Mouse (Mus musculus) spleen, postnatal 10 days (tissue): ENCODE results near the gene Prox2.
A peak's percentile ranks its signal among the peaks of the same experiment; 100 is the strongest.
"Not testable (repeated sequence)": the region's sequence is repeated elsewhere in the genome, so short reads cannot be mapped to it uniquely, and the experiment has no call there.

Experiments used
- DNase-seq, 2 experiments: peaks; one replicate each; pipeline ENCODE4 v3.0.0; 2021 to 2022; ENCODE audit warnings: low spot score in 2 of 2

Gene Prox2

DNA sequence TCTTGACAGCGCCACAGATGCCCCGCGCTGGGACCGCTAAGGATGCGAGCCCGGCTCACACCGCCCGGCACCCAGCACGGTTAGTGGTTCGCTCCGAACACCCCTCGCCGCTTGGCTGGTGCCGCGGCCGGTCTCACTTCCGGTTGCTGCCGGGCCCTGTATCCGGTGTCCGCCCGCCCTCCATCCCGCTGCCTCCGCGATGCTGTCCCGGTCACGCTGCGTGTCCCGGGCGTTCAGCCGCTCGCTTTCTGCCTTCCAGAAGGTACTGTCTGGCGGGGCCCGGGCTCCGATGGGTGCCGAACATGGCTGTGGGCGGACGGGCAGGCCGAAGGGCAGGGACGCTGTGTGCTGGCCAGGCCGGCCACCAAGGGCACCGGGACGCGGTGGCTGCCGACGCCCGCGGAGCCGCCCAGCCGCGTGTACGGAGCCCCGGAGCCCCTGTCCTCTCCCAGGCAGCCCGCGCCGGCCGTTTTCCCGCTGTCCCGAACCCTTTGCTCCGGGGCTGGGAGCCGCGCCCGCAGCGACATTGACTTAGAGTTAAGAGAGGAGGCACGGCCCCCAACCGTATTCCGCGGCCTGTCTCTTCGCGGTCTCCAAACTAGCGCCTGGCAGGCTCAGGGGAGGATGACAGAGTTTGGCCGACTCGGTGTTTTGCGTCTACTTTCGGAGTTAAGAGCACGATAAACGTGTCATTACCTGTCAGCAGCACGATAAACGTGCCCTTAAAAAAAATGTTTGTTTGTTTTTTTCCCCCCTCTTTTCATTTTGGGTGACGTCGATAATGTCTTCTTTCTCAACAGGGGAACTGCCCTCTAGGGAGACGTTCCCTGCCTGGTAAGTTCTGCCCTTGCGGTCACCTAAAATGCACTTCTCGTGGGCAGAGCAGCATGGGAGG, at the start of gene Prox2, which contains the start of gene Dlst:
Gene Prox2 (minus strand): TSS at position 62 of the 895 bp plus-strand sequence.
Gene Dlst (plus strand): TSS at position 136 of the 895 bp plus-strand sequence.
- peak; percentile 91 to 93 for DNase-seq

DNA sequence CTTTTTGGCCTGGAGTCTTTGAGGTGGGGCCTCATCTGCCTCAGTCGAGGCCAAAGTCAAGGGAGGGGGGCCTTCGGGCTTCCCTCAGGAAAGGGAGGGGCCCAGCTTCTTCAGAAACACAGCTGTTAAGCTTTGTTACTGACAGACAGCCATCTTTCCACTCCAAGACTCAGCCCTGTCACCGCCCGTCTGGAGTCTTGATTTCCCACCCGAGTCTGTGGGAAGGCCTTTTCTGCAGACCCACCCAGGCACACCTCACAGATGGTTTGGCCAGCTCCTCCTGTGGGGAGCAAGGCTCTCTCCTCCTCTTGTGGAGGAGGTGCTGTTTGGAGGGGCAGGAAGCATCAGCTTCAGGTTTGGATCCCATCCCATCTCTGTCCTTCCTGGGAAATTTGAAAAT, 49.0 kb upstream of the Prox2 start:
- no peak for DNase-seq

GRCm38 (mm10) chr12:85158801-85159200, 48.2 kb upstream of the Prox2 start:
- no peak for DNase-seq

GRCm38 (mm10) chr12:85157797-85158460, 47.4 kb upstream of the Prox2 start:
- no peak for DNase-seq

GRCm38 (mm10) chr12:85156324-85156723, 45.8 kb upstream of the Prox2 start:
- DNase-seq, result no peak

- DNase-seq, result no peak
Observed at GRCm38 (mm10) chr12:85153011-85153410, 42.5 kb upstream of the Prox2 start.

DNA sequence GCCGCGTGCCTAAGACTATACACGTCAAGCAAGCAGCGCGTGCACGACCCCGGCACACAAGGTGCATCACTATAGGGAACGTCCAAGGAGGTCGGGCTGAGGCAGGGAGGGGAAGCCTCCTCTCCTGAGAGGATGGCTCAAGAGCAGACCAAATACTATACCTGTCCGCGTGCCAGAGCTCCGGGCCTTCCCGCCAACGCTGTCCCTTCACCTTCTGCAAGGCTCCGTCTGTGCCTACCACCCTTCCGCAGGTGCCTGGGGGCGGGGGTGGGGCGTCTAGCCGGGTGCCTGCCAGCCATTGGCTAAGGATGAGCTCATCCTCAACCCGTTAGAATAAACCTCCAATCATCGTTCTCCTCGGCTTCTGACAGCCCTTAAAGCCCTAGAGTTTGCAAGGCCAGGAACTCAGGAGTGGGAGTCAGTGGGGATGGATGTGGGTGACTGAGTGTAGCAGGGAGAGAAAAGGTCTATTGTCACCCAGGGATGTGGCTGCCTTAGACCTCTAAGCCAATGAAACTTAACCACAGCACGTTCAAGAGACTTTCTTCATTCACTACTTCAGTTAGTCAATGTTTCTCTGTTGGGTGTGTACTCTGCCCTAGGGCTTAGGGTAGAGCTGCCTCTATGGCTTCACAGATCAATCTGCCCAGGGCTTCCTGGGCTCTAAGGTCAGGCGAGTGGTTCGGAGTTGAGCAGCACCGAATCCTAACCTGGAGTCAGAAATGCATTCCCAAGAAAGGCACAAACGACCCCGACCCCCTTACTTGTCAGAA, 40.6 kb upstream of the Prox2 start, which contains the start of gene Rps6kl1:
Gene Rps6kl1 (minus strand): TSS at position 263 of the 773 bp plus-strand sequence.
- peak in 1 of 2 experiments; percentile 49 for DNase-seq

GRCm38 (mm10) chr12:85150321-85151001, 39.9 kb upstream of the Prox2 start:
- DNase-seq, result no peak

DNA sequence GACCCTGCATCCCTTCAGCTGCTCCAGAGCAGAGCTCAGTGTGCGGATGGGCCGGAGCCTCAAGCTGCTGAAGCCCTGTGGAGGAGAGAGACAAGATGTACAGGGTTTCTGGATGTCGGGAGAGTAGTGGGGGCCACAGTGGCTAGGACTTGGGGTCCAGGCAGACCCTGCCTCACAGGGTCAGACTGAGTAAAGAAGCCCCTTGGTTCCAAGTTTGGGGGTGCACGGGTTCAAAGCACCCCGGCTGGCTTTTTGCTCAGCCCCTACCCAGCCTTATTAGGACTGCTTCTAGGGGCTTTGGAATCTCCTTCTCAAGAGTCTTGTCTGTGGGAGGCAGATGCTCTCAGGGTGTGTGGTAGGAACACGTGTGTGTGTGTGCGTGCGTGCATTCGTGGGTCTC, 36.3 kb upstream of the Prox2 start:
- no peak for DNase-seq

GRCm38 (mm10) chr12:85146355-85146754, 35.8 kb upstream of the Prox2 start:
- no peak for DNase-seq

DNA sequence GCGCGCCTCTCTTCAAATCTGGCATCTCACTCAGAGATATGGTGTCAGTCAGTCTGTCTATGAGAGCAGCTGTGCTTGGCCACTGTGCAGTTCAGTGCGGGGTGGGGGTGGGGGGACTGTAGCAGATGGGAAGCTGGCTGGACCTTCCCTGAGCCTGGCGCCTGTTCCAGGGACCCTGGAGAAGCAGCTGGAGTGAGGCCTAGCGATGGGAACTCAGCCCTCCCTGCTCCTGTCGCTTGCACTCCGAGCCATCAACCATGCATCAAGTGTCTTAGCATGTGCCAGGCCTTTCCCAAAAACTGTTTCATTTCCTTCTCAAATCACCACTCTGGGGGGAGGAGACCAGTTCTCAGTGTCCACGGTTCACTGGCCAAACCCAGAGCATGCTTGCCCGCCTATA, 35.1 kb upstream of the Prox2 start:
- DNase-seq, result no peak

- no peak for DNase-seq
Observed at GRCm38 (mm10) chr12:85144821-85145220, 34.3 kb upstream of the Prox2 start.

DNA sequence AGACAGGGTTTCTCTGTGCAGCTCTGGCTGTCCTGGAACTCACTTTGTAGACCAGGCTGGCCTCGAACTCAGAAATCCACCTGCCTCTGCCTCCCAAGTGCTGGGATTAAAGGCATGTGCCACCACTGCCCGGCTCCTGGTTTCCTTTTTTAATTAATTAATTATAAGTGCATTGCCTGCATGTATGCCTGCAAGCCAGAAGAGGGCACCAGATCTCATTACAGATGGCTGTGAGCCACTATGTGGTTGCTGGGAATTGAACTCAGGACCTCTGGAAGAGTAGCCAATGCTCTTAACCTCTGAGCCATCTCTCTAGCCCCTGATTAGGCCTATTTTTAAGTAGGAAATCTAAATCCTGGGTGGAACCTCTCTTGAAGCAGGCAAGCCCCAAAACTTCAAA, 33.7 kb upstream of the Prox2 start:
- not testable (repeated sequence) for DNase-seq

DNA sequence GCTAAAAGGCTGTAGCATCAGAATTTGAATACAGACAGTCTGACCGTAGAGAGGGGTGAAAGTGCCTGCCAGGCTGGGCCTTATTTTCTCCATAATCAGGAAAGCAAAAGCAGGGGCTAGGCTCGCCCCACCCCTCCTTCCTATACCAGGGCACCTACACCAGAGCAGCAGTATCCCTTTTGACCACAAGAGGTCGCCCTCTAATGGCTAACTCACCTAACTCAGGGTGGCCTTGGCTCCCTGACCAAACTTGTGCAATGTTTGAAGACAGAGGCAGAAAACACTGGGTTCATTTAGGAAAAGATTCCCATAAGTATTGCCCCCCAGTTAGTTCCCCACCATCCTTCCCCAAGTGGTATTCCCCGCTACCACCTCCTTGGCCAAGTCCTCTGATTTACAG, 32.2 kb upstream of the Prox2 start:
- DNase-seq, result peak; percentile 74 to 88

GRCm38 (mm10) chr12:85141096-85141495, 30.5 kb upstream of the Prox2 start:
- no peak for DNase-seq

- DNase-seq, result peak in 1 of 2 experiments; percentile 48
Observed at GRCm38 (mm10) chr12:85140036-85140701, 29.6 kb upstream of the Prox2 start.

- DNase-seq, result no peak
Observed at GRCm38 (mm10) chr12:85136627-85137026, 26.1 kb upstream of the Prox2 start.

DNA sequence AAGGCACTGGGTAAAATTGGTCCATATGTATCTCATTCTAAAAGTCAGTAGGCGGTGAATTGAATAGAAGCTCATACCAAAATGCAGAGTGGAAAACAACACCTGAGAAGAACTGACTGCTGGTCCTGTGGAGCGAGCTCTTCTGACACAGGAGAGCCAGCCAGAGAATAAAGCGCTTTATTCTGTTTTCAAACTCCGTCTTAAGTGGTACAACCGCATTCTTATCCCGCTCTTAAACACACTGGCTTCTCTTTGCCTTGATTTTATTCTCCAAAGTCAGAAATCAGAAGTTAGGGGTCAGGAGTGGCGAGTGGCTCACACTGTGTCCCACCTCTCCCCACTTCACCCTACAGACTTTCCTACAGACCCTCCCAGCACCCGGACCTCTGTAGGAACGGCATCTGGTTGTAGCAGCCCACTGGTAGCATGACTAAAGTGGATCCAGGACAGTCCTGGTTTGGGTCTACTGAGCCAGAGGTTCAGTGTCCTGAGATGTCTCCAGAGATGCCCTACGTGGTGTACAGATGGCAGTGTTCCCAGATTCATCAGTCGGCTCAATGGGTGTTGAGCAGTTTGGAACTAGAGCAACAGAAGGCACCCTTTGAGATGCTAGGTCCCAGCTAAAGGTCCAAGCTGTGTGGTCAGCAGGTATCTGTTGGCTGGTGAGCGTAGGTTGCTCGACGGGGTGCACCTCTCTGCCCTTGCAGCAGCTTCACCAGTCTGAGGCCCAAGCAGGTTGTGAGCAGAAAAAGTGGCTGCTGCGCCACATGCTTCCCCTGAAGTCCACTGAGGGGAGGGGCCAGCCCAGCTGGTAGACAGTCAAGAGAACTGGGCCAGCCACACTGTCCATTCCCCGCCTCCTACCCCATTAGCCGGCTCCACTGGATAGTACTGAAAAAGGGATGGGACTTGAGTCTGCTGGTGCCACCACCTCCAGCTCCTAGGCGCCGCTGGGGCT, 25.2 kb upstream of the Prox2 start:
- no peak for DNase-seq

DNA sequence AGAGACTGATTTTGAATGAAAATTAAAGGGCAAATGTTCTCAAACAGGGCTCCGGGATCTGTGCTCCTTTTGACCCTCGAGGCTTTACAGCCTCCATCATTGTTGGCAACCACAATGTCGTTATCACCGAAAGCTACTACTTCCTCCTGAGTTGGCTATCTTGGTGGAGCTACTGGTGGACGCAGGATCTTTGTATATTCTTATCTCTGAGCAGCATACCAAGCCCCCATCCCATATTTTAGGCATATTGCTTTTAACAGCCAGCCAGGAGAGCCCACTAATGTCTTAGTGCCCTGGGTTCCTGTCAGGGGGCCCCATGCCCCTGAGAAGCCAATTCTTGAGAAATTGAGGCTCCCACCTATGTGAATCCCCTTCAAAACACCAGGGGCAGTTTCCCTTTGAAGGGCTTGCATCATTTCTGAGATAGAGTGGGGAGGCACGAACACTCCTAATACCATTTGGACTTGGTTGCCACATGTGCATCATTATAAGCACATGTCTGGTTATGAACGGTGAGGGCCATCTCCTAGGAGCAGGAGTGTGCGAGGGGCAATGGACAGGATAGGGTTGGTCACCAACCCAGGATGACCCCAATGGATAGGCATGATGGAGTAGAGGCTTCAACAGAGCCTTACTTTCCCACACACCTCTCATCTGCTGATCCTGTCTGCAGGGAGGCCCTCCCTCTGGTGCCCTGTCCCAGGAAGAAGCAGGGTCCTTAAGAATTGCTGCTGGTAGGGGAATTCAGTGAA, 23.7 kb upstream of the Prox2 start:
- DNase-seq, result no peak
